Mouse (Mus musculus): ENCODE data around the gene Loxl3. TPM values are rescaled to one million over a fixed set of nuclear protein-coding genes. Genes with fewer than 3 reads are reported as not detected.

The Loxl3 gene
- polyA plus RNA-seq, 1 experiment from 2014 or later = 21.9 TPM

GRCm38 (mm10) chr6:83095968-83096367 is 62.0 kb downstream of the Loxl3 start:
- H3K9ac ChIP-seq = no peak overlapping the region
- no peak for ATAC-seq (ENCODE audit: insufficient number of reproducible peaks, insufficient read depth, low FRiP score, low TSS enrichment)
- no peak overlapping the region for H3K4me2 ChIP-seq (replicated peaks)
- 51% methylated on average over 6 of the region's 6 CpGs for WGBS
- H3K9me3 ChIP-seq = no peaks in the 10 kb centered on the region
- no peaks in the 10 kb centered on the region for H3K4me1 ChIP-seq
- no peak overlapping the region for H3K27ac ChIP-seq
- peaks cover 11% of the 10 kb centered on the region for H3K27me3 ChIP-seq
- no peak overlapping the region for H3K4me3 ChIP-seq
- no peaks in the 10 kb centered on the region for H3K36me3 ChIP-seq

- Histone ChIP-seq H3K4me3 (no peak overlapping the region), H3K4me1 (peaks cover 11% of the 10 kb centered on the region), H3K36me3 (no peaks in the 10 kb centered on the region), H3K27me3 (peaks cover 13% of the 10 kb centered on the region; the same call in 1 of the 2 replicates), H3K27ac (no peak overlapping the region), H3K9ac (no peak overlapping the region), H3K4me2 (replicated peaks) (no peak overlapping the region), H3K9me3 (no peaks in the 10 kb centered on the region)
- no peak for ATAC-seq (ENCODE audit: insufficient number of reproducible peaks, insufficient read depth, low FRiP score, low TSS enrichment)
- WGBS = 82% methylated on average over 2 of the region's 2 CpGs
Observed at GRCm38 (mm10) chr6:83098411-83098810, 64.4 kb downstream of the Loxl3 start.

- Histone ChIP-seq H3K4me2 (replicated peaks) (peak within 1 kb of the TSS; percentile 97), H3K27me3 (peaks cover 9% of the 10 kb centered on the region; the same call in 1 of the 2 replicates), H3K4me3 (peak within 1 kb of the TSS; percentile 50), H3K27ac (peak within 1 kb of the TSS; percentile 56), H3K4me1 (peaks cover 12% of the 10 kb centered on the region), H3K9ac (peak within 1 kb of the TSS; percentile 82), H3K9me3 (no peaks in the 10 kb centered on the region), H3K36me3 (peaks cover 7% of the 10 kb centered on the region; the same call in 1 of the 2 replicates)
- peak; percentile 76 for ATAC-seq (ENCODE audit: insufficient number of reproducible peaks, insufficient read depth, low FRiP score, low TSS enrichment)
- WGBS = under 1% methylated on average over 25 of the region's 25 CpGs
Observed at GRCm38 (mm10) chr6:83101316-83101687, 67.3 kb downstream of the Loxl3 start, which contains the start of the genes Ccdc142 and Gm42688. Gene Ccdc142 (plus strand): TSS chr6:83101601. Gene Gm42688 (plus strand): TSS chr6:83101617.

GRCm38 (mm10) chr6:83101688-83102556 is 67.9 kb downstream of the Loxl3 start:
- Histone ChIP-seq H3K9ac (peak overlapping the region; percentile 82), H3K36me3 (peaks cover 7% of the 10 kb centered on the region; the same call in 1 of the 2 replicates), H3K27me3 (peaks cover 7% of the 10 kb centered on the region; the same call in 1 of the 2 replicates), H3K27ac (peak overlapping the region; percentile 56), H3K4me2 (replicated peaks) (peak overlapping the region; percentile 97), H3K4me1 (peaks cover 12% of the 10 kb centered on the region), H3K4me3 (peak overlapping the region; percentile 50), H3K9me3 (no peaks in the 10 kb centered on the region)
- peak; percentile 82 for ATAC-seq (ENCODE audit: insufficient number of reproducible peaks, insufficient read depth, low FRiP score, low TSS enrichment)
- 1% methylated on average over 72 of the region's 74 CpGs for WGBS

MicroRNA genes within 50 kb of the gene (microRNA counts, 519-probe panel; counts per million panel counts)
- microRNA mmu-miR-3470a+mmu-miR-3470b = 460 counts per million, percentile 65 among the panel's probes with 10 or more counts

Small RNAs within 50 kb of the gene (microRNA-seq; reads per million reads assigned to microRNA genes)
- not detected for gene Mir3470a
- gene Mir7040 = not detected

Other genes starting within 250 kb of the Loxl3 start
- gene Sema4f, start 94.4 kb upstream of the Loxl3 start, polyA plus RNA-seq (2016; fragmentation: Nextera tagmentation; extraction: Ambion mirVana) = 7.0 and 7.7 TPM in 2 replicates
- 0.31 TPM in 2 replicates for gene M1ap, start 87.3 kb upstream of the Loxl3 start, polyA plus RNA-seq (2016; fragmentation: Nextera tagmentation; extraction: Ambion mirVana)
- gene Dok1, start 702 bp upstream of the Loxl3 start, polyA plus RNA-seq (2016; fragmentation: Nextera tagmentation; extraction: Ambion mirVana) = 11.0 and 11.8 TPM in 2 replicates
- 154 and 167 TPM in 2 replicates for gene Aup1, start 20.3 kb downstream of the Loxl3 start, polyA plus RNA-seq (2016; fragmentation: Nextera tagmentation; extraction: Ambion mirVana)
- 74.1 and 77.8 TPM in 2 replicates for gene Htra2, start 21.1 kb downstream of the Loxl3 start, polyA plus RNA-seq (2016; fragmentation: Nextera tagmentation; extraction: Ambion mirVana)
- gene Dqx1, start 23.7 kb downstream of the Loxl3 start, polyA plus RNA-seq (2016; fragmentation: Nextera tagmentation; extraction: Ambion mirVana) = 1.5 and 1.6 TPM in 2 replicates
- gene Tlx2, start 36.1 kb downstream of the Loxl3 start, polyA plus RNA-seq (2016; fragmentation: Nextera tagmentation; extraction: Ambion mirVana) = 8.2 and 11.8 TPM in 2 replicates
- gene Pcgf1, start 43.7 kb downstream of the Loxl3 start, polyA plus RNA-seq (2016; fragmentation: Nextera tagmentation; extraction: Ambion mirVana) = 41.0 and 44.4 TPM in 2 replicates
- 0.57 and 1.1 TPM in 2 replicates for gene Lbx2, start 52.2 kb downstream of the Loxl3 start, polyA plus RNA-seq (2016; fragmentation: Nextera tagmentation; extraction: Ambion mirVana)
- gene Ccdc142, start 67.4 kb downstream of the Loxl3 start, polyA plus RNA-seq (2016; fragmentation: Nextera tagmentation; extraction: Ambion mirVana) = 2.9 and 4.1 TPM in 2 replicates
- gene Gm42688, start 67.4 kb downstream of the Loxl3 start, polyA plus RNA-seq (2016; fragmentation: Nextera tagmentation; extraction: Ambion mirVana) = 3.5 and 4.2 TPM in 2 replicates
- gene Mrpl53, start 74.9 kb downstream of the Loxl3 start, polyA plus RNA-seq (2016; fragmentation: Nextera tagmentation; extraction: Ambion mirVana) = 132 and 139 TPM in 2 replicates
- gene Mogs, start 81.3 kb downstream of the Loxl3 start, polyA plus RNA-seq (2016; fragmentation: Nextera tagmentation; extraction: Ambion mirVana) = 54.9 and 55.2 TPM in 2 replicates
- 193 and 204 TPM in 2 replicates for gene Wbp1, start 87.4 kb downstream of the Loxl3 start, polyA plus RNA-seq (2016; fragmentation: Nextera tagmentation; extraction: Ambion mirVana)
- 17.9 and 21.4 TPM in 2 replicates for gene Ino80b, start 91.3 kb downstream of the Loxl3 start, polyA plus RNA-seq (2016; fragmentation: Nextera tagmentation; extraction: Ambion mirVana)
- 51.3 and 54.6 TPM in 2 replicates for gene Rtkn, start 101.3 kb downstream of the Loxl3 start, polyA plus RNA-seq (2016; fragmentation: Nextera tagmentation; extraction: Ambion mirVana)
- gene Wdr54, start 122.2 kb downstream of the Loxl3 start, polyA plus RNA-seq (2016; fragmentation: Nextera tagmentation; extraction: Ambion mirVana) = 10.0 and 11.3 TPM in 2 replicates
- gene 1700003E16Rik, start 122.2 kb downstream of the Loxl3 start, polyA plus RNA-seq (2016; fragmentation: Nextera tagmentation; extraction: Ambion mirVana) = 2.8 and 2.9 TPM in 2 replicates
- gene Dctn1, start 131.7 kb downstream of the Loxl3 start, polyA plus RNA-seq (2016; fragmentation: Nextera tagmentation; extraction: Ambion mirVana) = 121 and 126 TPM in 2 replicates
- 0.62 and 1.1 TPM in 2 replicates for gene Slc4a5, start 185.7 kb downstream of the Loxl3 start, polyA plus RNA-seq (2016; fragmentation: Nextera tagmentation; extraction: Ambion mirVana)

Measured in embryonic facial prominence, embryonic 12.5 days (tissue).